Mouse (Mus musculus) adrenal gland, postnatal 36 days (tissue): ENCODE data around the gene Cacna1c. TPM values are rescaled to one million over a fixed set of nuclear protein-coding genes. Genes with fewer than 3 reads are reported as not detected.
A peak's percentile ranks its signal among the peaks of the same experiment; 100 is the strongest.

Experiments
- DNase-seq, 2 experiments: peaks; one replicate each; pipeline ENCODE4 v3.0.0; 2021; ENCODE audit warnings: mixed read lengths in 1 of 2
- total RNA-seq, 2 experiments: library from RNA; stranded (reverse); gene quantifications; 2 replicates each; pipeline ENCODE4 v1.2.3; 2021

Gene Cacna1c
- total RNA-seq, 2 experiments from 2014 or later = 85.2 to 128 TPM

- no peak for DNase-seq
These were observed 522.1 kb downstream of the Cacna1c start for GRCm38 (mm10) chr6:118673974-118674695.

GRCm38 (mm10) chr6:118653331-118653730 is 542.9 kb downstream of the Cacna1c start:
- DNase-seq = no peak

GRCm38 (mm10) chr6:118649121-118649783 is 547.0 kb downstream of the Cacna1c start:
- no peak for DNase-seq

GRCm38 (mm10) chr6:118646265-118647061 is 549.8 kb downstream of the Cacna1c start:
- DNase-seq = peak; percentile 78 to 88

- DNase-seq = peak; percentile 25 to 37
These were observed 551.4 kb downstream of the Cacna1c start for GRCm38 (mm10) chr6:118644866-118645265.

GRCm38 (mm10) chr6:118643541-118643940 is 552.7 kb downstream of the Cacna1c start:
- no peak for DNase-seq

- DNase-seq = no peak
These were observed 554.4 kb downstream of the Cacna1c start for GRCm38 (mm10) chr6:118641671-118642325.

- DNase-seq = no peak
These were observed 556.4 kb downstream of the Cacna1c start for GRCm38 (mm10) chr6:118639816-118640215.

GRCm38 (mm10) chr6:118638911-118639310 is 557.3 kb downstream of the Cacna1c start:
- DNase-seq = no peak

- DNase-seq = no peak
These were observed 563.7 kb downstream of the Cacna1c start for GRCm38 (mm10) chr6:118632491-118632890.

- no peak for DNase-seq
These were observed 566.2 kb downstream of the Cacna1c start for GRCm38 (mm10) chr6:118630006-118630405.

- DNase-seq = no peak
These were observed 570.0 kb downstream of the Cacna1c start for GRCm38 (mm10) chr6:118626246-118626645.

GRCm38 (mm10) chr6:118623609-118624008 is 572.6 kb downstream of the Cacna1c start:
- no peak for DNase-seq

GRCm38 (mm10) chr6:118621866-118622265 is 574.4 kb downstream of the Cacna1c start:
- peak; percentile 49 to 57 for DNase-seq

GRCm38 (mm10) chr6:118621406-118621805 is 574.8 kb downstream of the Cacna1c start:
- peak in 1 of 2 experiments; percentile 20 for DNase-seq

GRCm38 (mm10) chr6:118608906-118609305 is 587.3 kb downstream of the Cacna1c start:
- no peak for DNase-seq

GRCm38 (mm10) chr6:118605974-118606373 is 590.2 kb downstream of the Cacna1c start:
- peak in 1 of 2 experiments; percentile 19 for DNase-seq

GRCm38 (mm10) chr6:118603825-118604224 is 592.4 kb downstream of the Cacna1c start:
- no peak for DNase-seq

- DNase-seq = no peak
These were observed 600.5 kb downstream of the Cacna1c start for GRCm38 (mm10) chr6:118595681-118596055.

- no peak for DNase-seq
These were observed 601.2 kb downstream of the Cacna1c start for GRCm38 (mm10) chr6:118594833-118595680.

- DNase-seq = no peak
These were observed 602.1 kb downstream of the Cacna1c start for GRCm38 (mm10) chr6:118594070-118594469.
